10 mouse cellular contexts compared by ENCODE assay signal in genomic region chr7:27357595-27357978, GRCm38 (mm10). TPM values are rescaled to one million over a fixed set of nuclear protein-coding genes. Genes with fewer than 3 reads are reported as not detected.
DNase-seq lines count a peak whose midpoint lies in the region; ATAC-seq and TF ChIP-seq lines count a peak whose summit lies in the region.
"Had no signal": no experiment of that assay in that cellular context is flagged by ENCODE, and none has a peak within 500 bp of the region (broad histone marks: within the 10 kb centered on the region; RNA-seq: fewer than 3 reads in every experiment).

No protein-coding gene starts in this region.

- 24% methylated on average over 3 of the region's 3 CpGs for WGBS in heart, embryonic 10.5 days
- 16% methylated on average over 3 of the region's 3 CpGs for WGBS in midbrain, embryonic 12.5 days
- 24% methylated on average over 3 of the region's 3 CpGs for WGBS in midbrain, embryonic 15.5 days
- WGBS in small intestine, adult 2 months = 14% methylated on average over 3 of the region's 3 CpGs

- peaks cover 10% of the 10 kb centered on the region for H3K36me3 ChIP-seq in heart, embryonic 10.5 days
- H3K36me3 ChIP-seq in midbrain, embryonic 12.5 days = no peaks in the 10 kb centered on the region
- no peaks in the 10 kb centered on the region for H3K36me3 ChIP-seq in midbrain, embryonic 15.5 days (replicated peaks)
- H3K36me3 ChIP-seq in small intestine, adult 2 months (ENCODE audit: control insufficient read depth, insufficient read depth, low read length) = no peaks in the 10 kb centered on the region

- H3K4me1 ChIP-seq in heart, embryonic 10.5 days = peaks cover 41% of the 10 kb centered on the region
- H3K4me1 ChIP-seq in midbrain, embryonic 12.5 days = peaks cover 23% of the 10 kb centered on the region
- H3K4me1 ChIP-seq in midbrain, embryonic 15.5 days = peaks cover 28% of the 10 kb centered on the region
- H3K4me1 ChIP-seq in small intestine, adult 2 months (ENCODE audit: control insufficient read depth, insufficient read depth, insufficient read length, low read length) = peaks cover 3% of the 10 kb centered on the region; the same call in 1 of the 2 replicates

- ATAC-seq in midbrain, embryonic 12.5 days (ENCODE audit: low FRiP score, low read depth) = no peak
- ATAC-seq in midbrain, embryonic 15.5 days (replicated peaks) = no peak
- no peak for ATAC-seq in cerebellum, adult (ENCODE audit: insufficient number of reproducible peaks, low FRiP score, low TSS enrichment)

- H3K4me3 ChIP-seq in heart, embryonic 10.5 days = peak overlapping the region; percentile 75
- no peak overlapping the region for H3K4me3 ChIP-seq in midbrain, embryonic 12.5 days
- H3K4me3 ChIP-seq in midbrain, embryonic 15.5 days = no peak overlapping the region
- no peak overlapping the region for H3K4me3 ChIP-seq in small intestine, adult 2 months (ENCODE audit: low read depth, low read length)

- no peak for DNase-seq in heart, embryonic 10.5 days (ENCODE audit: low spot score)
- DNase-seq in heart, adult 18-20 months = no peak
- DNase-seq in induced T-regulatory cell, adult 2 months (ENCODE audit: low read depth) = peak; percentile 77
- no peak for DNase-seq in gastrocnemius, postnatal 36 days
- DNase-seq: cerebellum, adult 2 months had no signal

- 0 out of 2 replicates have a peak overlapping the region, but pooled peaks have one; percentile 78 for H3K4me2 ChIP-seq in midbrain, embryonic 12.5 days (replicated peaks)
- no peak overlapping the region for H3K4me2 ChIP-seq in midbrain, embryonic 15.5 days

- TF ChIP-seq POLR2A in small intestine, adult 2 months (IDR thresholded peaks at IDR 0.05; ENCODE audit: low read depth, low read length) = no peak

- intact Hi-C loops in gastrocnemius, postnatal 36 days (cut with DNase I) = no loop called here

- no peaks in the 10 kb centered on the region for H3K9me3 ChIP-seq in heart, embryonic 10.5 days
- H3K9me3 ChIP-seq in midbrain, embryonic 12.5 days = no peaks in the 10 kb centered on the region
- no peaks in the 10 kb centered on the region for H3K9me3 ChIP-seq in midbrain, embryonic 15.5 days

- H3K27me3 ChIP-seq in heart, embryonic 10.5 days (ENCODE audit: insufficient read depth, poor library complexity, severe bottlenecking) = peaks cover 10% of the 10 kb centered on the region
- H3K27me3 ChIP-seq in midbrain, embryonic 12.5 days = peaks cover 32% of the 10 kb centered on the region
- peaks cover 33% of the 10 kb centered on the region for H3K27me3 ChIP-seq in midbrain, embryonic 15.5 days (replicated peaks)
- 0 out of 2 replicates have a peak, but pooled peaks cover 3% of the 10 kb centered on the region for H3K27me3 ChIP-seq in small intestine, adult 2 months (ENCODE audit: control insufficient read depth, insufficient read depth, low read length)

- peak overlapping the region; percentile 89 for H3K27ac ChIP-seq in heart, embryonic 10.5 days
- H3K27ac ChIP-seq in midbrain, embryonic 12.5 days (replicated peaks) = no peak overlapping the region
- H3K27ac ChIP-seq in midbrain, embryonic 15.5 days = no peak overlapping the region
- peak overlapping the region; percentile 75 for H3K27ac ChIP-seq in small intestine, adult 2 months (ENCODE audit: insufficient read depth, low read depth, low read length)

- TF ChIP-seq CTCF in small intestine, adult 2 months (IDR thresholded peaks at IDR 0.05; ENCODE audit: extremely low read depth, insufficient read length, insufficient replicate concordance, low read depth, low read length) = no peak

- H3K9ac ChIP-seq in midbrain, embryonic 12.5 days (replicated peaks) = no peak overlapping the region
- H3K9ac ChIP-seq in midbrain, embryonic 15.5 days = no peak overlapping the region

RNA-seq across cellular contexts. Expression of gene Gm20479, which starts 0.4 kb away (rescaled TPM):
- polyA plus RNA-seq in heart, embryonic 10.5 days (2016; fragmentation: Nextera tagmentation; extraction: Ambion mirVana) = 1.3 and 2.1 TPM in 2 replicates
- not detected for total RNA-seq in heart, adult 18-20 months (2021)
- polyA plus RNA-seq in midbrain, embryonic 12.5 days (2016; fragmentation: Nextera tagmentation; extraction: Ambion mirVana) = 0.87 TPM in 1 of 2 replicates, not detected in the other
- not detected in 2 replicates for polyA plus RNA-seq in midbrain, embryonic 15.5 days (2015; fragmentation: Nextera tagmentation; extraction: Ambion mirVana)
- not detected in 2 replicates for polyA plus RNA-seq in small intestine, adult 2 months (2012; rRNA removed)
- total RNA-seq in gastrocnemius, postnatal 36 days (2021) = not detected
- total RNA-seq: gastrocnemius, postnatal 4 days had no signal
- polyA plus RNA-seq: cerebellum, adult 2 months had no signal

RNA-seq across cellular contexts. Expression of gene Shkbp1, which starts 1.8 kb away (rescaled TPM):
- polyA plus RNA-seq in heart, embryonic 10.5 days (2016; fragmentation: Nextera tagmentation; extraction: Ambion mirVana) = 48.3 and 50.4 TPM in 2 replicates
- total RNA-seq in heart, adult 18-20 months (2021) = 1 to 10 TPM; 5.6 to 6.3 TPM
- polyA plus RNA-seq in midbrain, embryonic 12.5 days (2016; fragmentation: Nextera tagmentation; extraction: Ambion mirVana) = 77.3 and 78.1 TPM in 2 replicates
- 63.9 and 64.7 TPM in 2 replicates for polyA plus RNA-seq in midbrain, embryonic 15.5 days (2015; fragmentation: Nextera tagmentation; extraction: Ambion mirVana)
- 62.1 and 115 TPM in 2 replicates for polyA plus RNA-seq in small intestine, adult 2 months (2012; rRNA removed)
- total RNA-seq in gastrocnemius, postnatal 36 days (2021) = 1 to 10 TPM; 1.7 to 2.1 TPM

RNA-seq across cellular contexts. Expression of gene Ltbp4, which starts 20.1 kb away (rescaled TPM):
- polyA plus RNA-seq in heart, embryonic 10.5 days (2016; fragmentation: Nextera tagmentation; extraction: Ambion mirVana) = 19.2 and 23.6 TPM in 2 replicates
- 100 to 1,000 TPM; 185 to 206 TPM for total RNA-seq in heart, adult 18-20 months (2021)
- polyA plus RNA-seq in midbrain, embryonic 12.5 days (2016; fragmentation: Nextera tagmentation; extraction: Ambion mirVana) = 10.1 and 10.2 TPM in 2 replicates
- 13.4 and 15.7 TPM in 2 replicates for polyA plus RNA-seq in midbrain, embryonic 15.5 days (2015; fragmentation: Nextera tagmentation; extraction: Ambion mirVana)
- polyA plus RNA-seq in small intestine, adult 2 months (2012; rRNA removed) = 136 and 163 TPM in 2 replicates
- 10 to 100 TPM; 62.1 to 65.3 TPM for total RNA-seq in gastrocnemius, postnatal 36 days (2021)

Comparison
In these comparisons a context has a peak if more than half of its experiments do, and no peak if none do; other contexts are left out.
1. H3K27ac ChIP-seq: peak in heart, embryonic 10.5 days (single experiment) and small intestine, adult 2 months (single experiment); none in midbrain, embryonic 12.5 days (single experiment) and midbrain, embryonic 15.5 days (single experiment).